Mouse (Mus musculus) liver, embryonic 14.5 days (tissue): ENCODE measurements at regions not wholly inside any gene's neighbourhood (a gene's known extent, or its start where the extent isn't known, plus 50 kb on each side); places are given as distances from the start of the nearest gene placed in this dataset.

Experiments used
- ATAC-seq: fragments of 200-750 bp; cut with Nextera tagmentation; 2 replicates; pipeline ENCODE4 v1.8.0; 2017; ENCODE audit warnings: moderate number of reproducible peaks, mild to moderate bottlenecking, moderate library complexity; ENCODE audit not compliant: insufficient read depth
- DNase-seq, 3 experiments: peaks; one replicate each; pipeline ENCODE4 v3.0.0-alpha.2; 2012 to 2013; ENCODE audit warnings: low read depth in 3 of 3, low spot score in 3 of 3
- H3K27ac ChIP-seq: fragments of 300-500 bp; sonication (generic); 2 replicates; pipeline ENCODE4 v1.5.1; 2014; ENCODE audit warnings: moderate library complexity, mild to moderate bottlenecking, control low read depth, inconsistent platforms
- H3K27me3 ChIP-seq: fragments of 300-500 bp; sonication (generic); 2 replicates; pipeline ENCODE4 v1.6.1; 2014; ENCODE audit warnings: mild to moderate bottlenecking, low read length, moderate library complexity; ENCODE audit not compliant: control insufficient read depth, insufficient read depth
- H3K36me3 ChIP-seq: fragments of 300-500 bp; sonication (generic); replicated peaks from 2 replicates; pipeline ENCODE4 v1.6.1; 2014; ENCODE audit warnings: low read depth; ENCODE audit not compliant: control insufficient read depth, insufficient read depth
- H3K4me1 ChIP-seq, 2 experiments: fragments of 200-500 bp in 1 of 2; fragments of 300-500 bp in 1 of 2; sonication (generic) in 1 of 2; replicated peaks; 2 replicates each; pipeline ENCODE4 v1.6.1; 2012 to 2014; ENCODE audit warnings: antibody characterized with exemption in 1 of 2, inconsistent platforms in 1 of 2, low read length in 1 of 2; ENCODE audit not compliant: control insufficient read depth in 2 of 2, insufficient read depth in 2 of 2
- H3K4me2 ChIP-seq: fragments of 300-500 bp; sonication (generic); 2 replicates; pipeline ENCODE4 v1.6.1; 2014; ENCODE audit warnings: low read depth, mild to moderate bottlenecking, control low read depth, moderate library complexity
- H3K4me3 ChIP-seq, 2 experiments: fragments of 200-500 bp in 1 of 2; fragments of 300-500 bp in 1 of 2; sonication (generic) in 1 of 2; 2 replicates each; pipeline ENCODE4 v1.5.1; 2012 to 2014; ENCODE audit warnings: low read depth in 2 of 2, low read length in 2 of 2, mild to moderate bottlenecking in 2 of 2, control low read depth in 1 of 2, inconsistent platforms in 1 of 2, moderate library complexity in 1 of 2; ENCODE audit not compliant: insufficient read depth in 1 of 2
- H3K9ac ChIP-seq: fragments of 300-500 bp; sonication (generic); replicated peaks from 2 replicates; pipeline ENCODE4 v1.6.1; 2014; ENCODE audit warnings: mild to moderate bottlenecking, control low read depth, moderate library complexity
- H3K9me3 ChIP-seq: fragments of 300-500 bp; sonication (generic); 2 replicates; pipeline ENCODE4 v1.6.1; 2016; ENCODE audit warnings: low read length, mixed read lengths; ENCODE audit not compliant: control insufficient read depth
- CTCF ChIP-seq: IDR thresholded peaks from 2 replicates; pipeline ENCODE4 v1.5.1; 2016; ENCODE audit warnings: antibody characterized with exemption, low read depth, control low read depth
- EP300 ChIP-seq: IDR thresholded peaks from 2 replicates; pipeline ENCODE4 v1.6.1; 2016; ENCODE audit warnings: antibody characterized with exemption, low read depth
- WGBS: fragments of 180-500 bp; shearing (Covaris S2); extraction: QIAGEN DNeasy Blood & Tissue Kit; methylation state at CpG from one replicate; pipeline ENCODE4 v1.1.7; 2014; ENCODE audit not compliant: insufficient replicate concordance; 5-methylcytosine and 5-hydroxymethylcytosine counted together

- Histone ChIP-seq H3K9ac (no peak overlapping the region), H3K9me3 (no peaks in the 10 kb centered on the region), H3K36me3 (no peaks in the 10 kb centered on the region), H3K4me3 (no peak overlapping the region), H3K4me2 (no peak overlapping the region), H3K4me1 (peaks cover 6 to 18% of the 10 kb centered on the region in 2 experiments; a peak in 3 of 4 replicates), H3K27ac (no peak overlapping the region), H3K27me3 (no peaks in the 10 kb centered on the region)
- DNase-seq (no peak), ATAC-seq (no peak)
- 64% methylated on average over 4 of the region's 4 CpGs for WGBS
- TF ChIP-seq CTCF, result no peak
- no peak for TF ChIP-seq EP300
These were observed 82.5 kb downstream of the S1pr1 start for GRCm38 (mm10) chr3:115632417-115632743.

GRCm38 (mm10) chr3:115631573-115632416 is 83.1 kb downstream of the S1pr1 start:
- Histone ChIP-seq H3K4me3 (no peak overlapping the region), H3K27me3 (no peaks in the 10 kb centered on the region), H3K9me3 (no peaks in the 10 kb centered on the region), H3K4me1 (peaks cover 4 to 15% of the 10 kb centered on the region in 2 experiments; a peak in 3 of 4 replicates), H3K9ac (no peak overlapping the region), H3K36me3 (no peaks in the 10 kb centered on the region), H3K4me2 (no peak overlapping the region), H3K27ac (no peak overlapping the region)
- TF ChIP-seq EP300 (no peak), CTCF (no peak)
- no peak for DNase-seq
- no peak for ATAC-seq
- WGBS, result 76% methylated on average over 17 of the region's 17 CpGs

GRCm38 (mm10) chr3:115622920-115623319 is 92.0 kb downstream of the S1pr1 start:
- Histone ChIP-seq H3K27ac (no peak overlapping the region), H3K4me2 (no peak overlapping the region), H3K4me1 (no peaks in the 10 kb centered on the region), H3K4me3 (no peak overlapping the region), H3K27me3 (no peaks in the 10 kb centered on the region), H3K9ac (no peak overlapping the region), H3K36me3 (no peaks in the 10 kb centered on the region), H3K9me3 (no peaks in the 10 kb centered on the region)
- DNase-seq (no peak), ATAC-seq (no peak)
- TF ChIP-seq CTCF, result no peak
- no peak for TF ChIP-seq EP300
- WGBS, result 80% methylated on average over 3 of the region's 3 CpGs

- no peaks in the 10 kb centered on the region for H3K27me3 ChIP-seq
- WGBS, result 57% methylated on average over 2 of the region's 2 CpGs
- no peak overlapping the region for H3K9ac ChIP-seq
- H3K36me3 ChIP-seq, result no peaks in the 10 kb centered on the region
- ATAC-seq (no peak), DNase-seq (no peak)
- H3K4me1 ChIP-seq, result no peaks in the 10 kb centered on the region
- H3K4me3 ChIP-seq, result no peak overlapping the region
- no peak overlapping the region for H3K4me2 ChIP-seq
- H3K9me3 ChIP-seq, result no peaks in the 10 kb centered on the region
- no peak for TF ChIP-seq EP300
- TF ChIP-seq CTCF, result no peak
- H3K27ac ChIP-seq, result no peak overlapping the region
These were observed 92.6 kb downstream of the S1pr1 start for GRCm38 (mm10) chr3:115622300-115622699.

- Histone ChIP-seq H3K9ac (no peak overlapping the region), H3K27me3 (no peaks in the 10 kb centered on the region), H3K36me3 (no peaks in the 10 kb centered on the region), H3K4me2 (no peak overlapping the region), H3K27ac (no peak overlapping the region), H3K4me3 (no peak overlapping the region), H3K9me3 (no peaks in the 10 kb centered on the region), H3K4me1 (no peaks in the 10 kb centered on the region)
- 73% methylated on average over 3 of the region's 3 CpGs for whole genome bisulfite sequencing
- no peak for DNase-seq
- no peak for ATAC-seq
- no peak for TF ChIP-seq CTCF
- TF ChIP-seq EP300, result no peak
These were observed 94.9 kb downstream of the S1pr1 start for GRCm38 (mm10) chr3:115619970-115620369.
